Mouse (Mus musculus): ENCODE measurements around the gene Dgkh.
"Not testable (repeated sequence)": the region's sequence is repeated elsewhere in the genome, so short reads cannot be mapped to it uniquely, and the experiment has no call there.

Gene Dgkh

DNA sequence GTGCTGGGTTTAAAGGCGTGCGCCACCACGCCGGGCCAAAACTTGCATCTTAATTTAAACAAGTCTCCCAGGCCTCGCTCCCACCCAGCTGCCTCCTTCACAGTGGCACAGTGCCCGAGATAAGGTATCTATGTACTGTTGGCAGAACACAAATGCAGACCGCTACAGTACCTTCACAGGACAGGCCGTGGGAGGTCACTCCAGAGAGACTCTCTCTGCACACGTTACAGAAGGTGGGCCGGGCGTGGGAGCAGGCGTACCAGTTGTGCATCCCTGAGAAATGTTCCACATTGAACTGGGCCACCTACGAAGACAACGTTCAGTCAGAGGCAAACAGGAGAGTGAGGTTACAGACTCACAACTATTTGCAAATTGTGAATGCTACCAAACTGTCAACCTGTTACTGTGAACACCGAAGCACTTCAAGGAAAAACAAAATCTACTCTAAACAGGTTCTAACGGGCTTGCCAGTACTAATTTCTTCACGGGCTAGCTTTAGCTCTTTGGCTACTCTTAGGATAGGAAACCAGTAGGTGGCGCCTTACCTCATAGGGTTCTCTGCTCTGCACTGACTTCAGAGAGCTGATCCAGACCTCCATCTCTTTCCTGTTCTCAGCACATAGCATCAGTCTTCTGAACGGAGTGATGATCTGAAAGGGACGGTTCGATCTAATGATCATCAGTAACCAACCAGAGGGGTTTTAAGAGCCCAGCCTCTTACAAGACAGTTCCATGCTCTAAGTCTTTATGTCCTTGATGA lies 104.9 kb downstream of the Dgkh start:
- no peak for DNase-seq (ENCODE audit: low spot score in 2 of 2)

- DNase-seq (ENCODE audit: low spot score in 2 of 2): peak in 1 of 2 experiments; percentile 21
Measured at GRCm38 (mm10) chr14:78618883-78619295, 113.7 kb downstream of the Dgkh start.

DNA sequence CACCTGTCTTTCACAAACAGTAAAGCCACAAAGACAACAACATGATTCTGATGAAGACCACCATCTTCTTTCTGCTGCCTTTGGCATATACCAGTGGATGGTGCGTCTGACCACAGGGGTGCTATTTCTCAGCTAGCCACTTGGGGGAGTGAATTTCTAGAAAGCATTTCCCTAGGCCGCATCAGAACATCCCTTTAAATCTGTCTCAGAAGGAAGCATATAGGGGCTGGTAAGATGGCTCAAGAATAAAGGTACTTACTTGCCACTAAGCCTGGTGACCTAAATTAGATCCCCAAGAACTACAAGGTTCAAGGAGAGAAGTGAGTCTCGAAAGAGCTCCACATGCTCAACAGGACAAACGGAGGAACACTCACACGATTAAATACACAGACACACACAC lies 119.0 kb downstream of the Dgkh start:
- DNase-seq (ENCODE audit: low spot score in 2 of 2): peak; percentile 55 to 58

- no peak for DNase-seq (ENCODE audit: low spot score in 2 of 2)
Measured at GRCm38 (mm10) chr14:78612111-78612788, 120.3 kb downstream of the Dgkh start.

- no peak for DNase-seq (ENCODE audit: low spot score in 2 of 2)
Measured at GRCm38 (mm10) chr14:78594916-78595315, 137.7 kb downstream of the Dgkh start.

DNA sequence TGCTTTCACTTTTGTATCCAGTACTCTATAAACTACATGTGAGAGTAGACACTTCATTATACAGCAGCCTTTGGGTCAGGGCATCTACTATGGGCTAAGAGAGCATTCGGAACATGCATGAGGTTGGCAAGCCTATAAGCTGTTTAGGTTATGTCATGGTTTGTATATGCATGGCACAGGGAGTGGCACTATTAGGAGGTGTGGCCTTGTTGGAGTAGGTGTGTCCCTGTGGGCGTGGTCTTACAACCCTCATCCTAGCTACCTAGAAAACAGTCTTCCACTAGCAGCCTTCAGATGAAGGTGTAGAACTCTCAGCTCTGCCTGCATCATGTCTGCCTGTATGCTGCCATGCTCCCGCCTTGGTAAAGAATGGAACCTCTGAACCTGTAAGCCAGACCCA lies 139.6 kb downstream of the Dgkh start:
- DNase-seq (ENCODE audit: low spot score in 2 of 2): no peak

GRCm38 (mm10) chr14:78590335-78590734 lies 142.2 kb downstream of the Dgkh start:
- peak; percentile 72 to 76 for DNase-seq (ENCODE audit: low spot score in 2 of 2)

DNA sequence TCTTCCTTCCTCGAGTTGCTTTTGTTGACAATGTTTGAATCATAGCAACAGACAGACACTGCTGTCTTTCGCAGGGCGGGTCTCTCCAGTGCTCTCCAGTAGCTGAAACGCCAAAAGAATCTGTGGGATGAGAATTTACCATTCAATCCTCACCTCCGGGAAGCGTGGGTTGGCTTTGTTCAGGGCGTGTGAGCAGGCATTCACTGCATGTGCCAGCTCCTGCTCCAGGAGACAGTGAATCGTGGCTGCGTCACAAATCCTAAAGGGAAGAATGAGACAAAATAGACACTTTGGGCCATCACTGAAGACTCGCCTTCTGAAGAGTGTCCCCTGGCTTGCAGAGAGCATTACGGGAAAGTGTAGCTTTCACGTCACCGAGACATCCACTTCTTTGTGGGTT lies 148.4 kb downstream of the Dgkh start:
- no peak for DNase-seq (ENCODE audit: low spot score in 2 of 2)

- DNase-seq (ENCODE audit: low spot score in 2 of 2): no peak
Measured at GRCm38 (mm10) chr14:78583168-78583567, 149.4 kb downstream of the Dgkh start.

DNA sequence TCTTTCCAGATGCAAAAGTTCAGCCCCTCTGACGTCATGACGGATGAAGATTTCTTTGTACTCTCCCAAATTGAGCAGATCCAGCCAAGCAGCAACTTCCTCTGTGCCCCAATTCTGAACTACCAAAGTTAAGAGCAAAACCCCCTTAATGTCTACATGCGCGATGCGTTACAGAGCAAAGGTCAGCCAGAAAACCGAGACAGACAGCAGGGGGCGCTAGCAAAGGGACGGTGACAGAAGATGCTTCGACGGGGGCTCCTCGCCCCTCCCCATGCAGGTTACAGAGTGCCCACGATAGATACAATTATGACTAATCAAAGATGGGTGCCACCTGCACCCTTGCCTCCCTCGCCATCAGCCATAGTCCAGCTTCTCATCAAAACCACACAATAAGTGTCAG lies 156.7 kb downstream of the Dgkh start:
- DNase-seq (ENCODE audit: low spot score in 2 of 2): no peak

DNA sequence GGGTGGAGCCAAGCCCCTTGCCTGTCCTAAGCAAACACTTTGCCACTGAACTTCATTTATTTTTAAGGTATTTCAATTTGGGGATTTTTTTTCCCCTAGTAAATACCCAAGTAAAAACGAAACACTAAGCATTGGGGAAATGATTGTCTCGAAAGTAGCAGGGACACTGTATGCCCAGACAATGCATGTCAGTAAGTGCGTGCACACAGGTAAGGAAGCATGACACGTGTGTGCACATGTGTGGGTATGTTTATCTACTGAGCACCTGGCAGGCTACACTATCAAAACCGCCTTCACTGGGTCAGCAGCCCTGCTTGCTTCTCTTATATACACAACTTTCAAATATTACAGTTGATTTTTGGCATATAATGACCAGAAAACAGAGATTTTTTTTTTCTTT lies 164.2 kb downstream of the Dgkh start:
- no peak for DNase-seq (ENCODE audit: low spot score in 2 of 2)

DNA sequence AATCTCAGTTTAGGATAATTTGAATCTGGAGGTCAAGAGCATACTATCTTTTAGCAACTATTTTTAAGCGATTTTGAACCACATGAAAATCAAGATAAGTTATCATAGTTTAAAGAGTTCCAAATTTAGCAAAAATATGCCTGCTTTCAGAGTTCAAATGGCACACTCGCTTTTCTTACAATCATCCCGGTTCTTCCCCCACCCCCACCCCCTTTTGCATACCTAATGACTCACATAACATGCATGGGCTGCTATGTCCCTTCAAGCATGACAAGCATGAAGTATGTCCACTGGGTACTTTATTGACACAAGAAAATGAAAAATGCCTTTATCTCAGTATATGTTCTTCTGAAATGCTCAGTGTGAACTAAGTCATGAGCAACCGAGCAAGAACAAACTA lies 166.1 kb downstream of the Dgkh start:
- no peak for DNase-seq (ENCODE audit: low spot score in 2 of 2)

GRCm38 (mm10) chr14:78564292-78564691 lies 168.3 kb downstream of the Dgkh start:
- no peak for DNase-seq (ENCODE audit: low spot score in 2 of 2)

GRCm38 (mm10) chr14:78563211-78563610 lies 169.4 kb downstream of the Dgkh start:
- DNase-seq (ENCODE audit: low spot score in 2 of 2): no peak

GRCm38 (mm10) chr14:78562121-78562520 lies 170.5 kb downstream of the Dgkh start:
- DNase-seq (ENCODE audit: low spot score in 2 of 2): no peak

DNA sequence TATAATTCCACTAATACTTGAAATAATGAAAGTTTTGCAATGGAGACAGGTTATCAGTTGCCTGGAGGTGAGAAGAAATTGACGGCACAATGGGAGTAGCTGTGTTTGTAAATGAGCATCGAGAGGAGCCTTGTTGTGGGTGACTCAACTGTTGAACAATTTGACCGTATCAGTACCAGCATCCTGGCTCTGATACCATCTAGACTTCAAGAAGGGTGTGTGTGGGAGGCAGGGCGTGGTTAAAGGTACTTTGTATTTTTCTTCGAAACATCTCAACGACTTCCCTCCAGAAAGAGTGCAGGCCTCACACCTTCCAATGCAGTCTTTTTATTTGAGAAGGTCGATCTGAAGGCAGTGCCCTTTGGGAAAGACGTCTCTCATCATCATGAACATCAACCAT lies 173.5 kb downstream of the Dgkh start:
- no peak for DNase-seq (ENCODE audit: low spot score in 2 of 2)

DNA sequence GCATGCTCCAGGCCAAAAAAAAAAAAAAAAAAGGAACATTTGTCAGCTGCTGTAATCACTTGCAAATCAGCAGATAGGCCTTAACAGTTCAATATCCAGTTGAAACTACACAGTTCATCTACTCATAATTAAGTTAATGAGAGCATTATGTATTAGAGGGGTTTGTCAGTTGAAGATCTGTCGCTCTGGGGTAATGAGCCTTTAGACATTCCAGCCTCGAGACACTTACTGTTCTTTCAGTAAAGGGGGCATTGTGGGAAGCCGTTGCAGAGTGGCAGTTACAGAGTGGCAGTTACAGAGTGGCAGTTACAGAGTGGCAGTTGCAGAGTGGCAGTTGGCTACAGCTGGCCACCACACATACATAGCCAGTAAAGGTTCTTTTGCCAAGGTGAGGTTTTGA lies 177.7 kb downstream of the Dgkh start:
- not testable (repeated sequence) for DNase-seq (ENCODE audit: low spot score in 2 of 2)

DNA sequence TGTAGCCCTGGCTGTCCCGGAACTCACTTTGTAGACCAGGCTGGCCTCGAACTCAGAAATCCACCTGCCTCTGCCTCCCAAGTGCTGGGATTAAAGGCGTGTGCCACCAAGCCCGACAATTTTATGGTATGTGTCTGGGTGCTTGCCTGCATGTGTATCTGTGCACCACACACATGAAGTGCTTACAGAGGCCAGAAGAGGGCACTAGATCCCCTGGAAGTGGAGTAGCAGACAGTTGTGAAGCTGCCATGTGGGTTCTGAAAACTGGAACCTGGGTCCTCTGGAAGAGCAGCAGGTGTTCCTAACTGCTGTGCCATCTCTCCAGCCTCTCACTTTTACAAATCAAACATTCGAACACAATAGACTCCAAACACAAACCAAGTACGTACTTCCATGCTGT lies 178.9 kb downstream of the Dgkh start:
- no peak for DNase-seq (ENCODE audit: low spot score in 2 of 2)

GRCm38 (mm10) chr14:78548807-78549206 lies 183.8 kb downstream of the Dgkh start:
- no peak for DNase-seq (ENCODE audit: low spot score in 2 of 2)

- DNase-seq (ENCODE audit: low spot score in 2 of 2): no peak
Measured at GRCm38 (mm10) chr14:78541319-78541718, 191.3 kb downstream of the Dgkh start.

- no peak for DNase-seq (ENCODE audit: low spot score in 2 of 2)
Measured at GRCm38 (mm10) chr14:78539821-78540220, 192.8 kb downstream of the Dgkh start.

- DNase-seq (ENCODE audit: low spot score in 2 of 2): peak in 1 of 2 experiments; percentile 46
Measured at GRCm38 (mm10) chr14:78538572-78539320, 193.8 kb downstream of the Dgkh start.

DNA sequence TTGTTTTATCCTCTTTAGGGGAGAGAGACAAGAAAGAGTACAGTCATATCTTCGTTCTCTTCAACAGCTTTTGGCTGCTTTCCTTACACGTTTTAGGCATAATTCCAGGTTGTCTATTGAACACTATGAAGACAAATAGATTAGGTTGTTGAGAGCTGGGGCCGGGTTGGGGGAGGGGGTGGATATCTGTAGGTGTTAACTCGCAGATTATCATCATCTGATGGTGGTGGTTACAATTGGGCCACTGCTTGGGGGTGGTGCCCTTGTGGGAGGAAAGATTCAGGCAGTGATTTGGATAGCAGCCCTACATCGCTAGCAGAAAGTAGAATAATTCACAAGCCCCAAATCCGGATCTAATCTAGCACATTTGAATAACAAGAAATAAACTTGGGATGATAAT lies 195.0 kb downstream of the Dgkh start:
- peak; percentile 54 to 65 for DNase-seq (ENCODE audit: low spot score in 2 of 2)
